Mouse (Mus musculus) liver, embryonic 14.5 days (tissue): ENCODE results near the gene Tfb1m.

Source experiments
- CTCF ChIP-seq: IDR thresholded peaks from 2 replicates; pipeline ENCODE4 v1.5.1; 2016; ENCODE audit warnings: antibody characterized with exemption, low read depth, control low read depth
- EP300 ChIP-seq: IDR thresholded peaks from 2 replicates; pipeline ENCODE4 v1.6.1; 2016; ENCODE audit warnings: antibody characterized with exemption, low read depth

DNA sequence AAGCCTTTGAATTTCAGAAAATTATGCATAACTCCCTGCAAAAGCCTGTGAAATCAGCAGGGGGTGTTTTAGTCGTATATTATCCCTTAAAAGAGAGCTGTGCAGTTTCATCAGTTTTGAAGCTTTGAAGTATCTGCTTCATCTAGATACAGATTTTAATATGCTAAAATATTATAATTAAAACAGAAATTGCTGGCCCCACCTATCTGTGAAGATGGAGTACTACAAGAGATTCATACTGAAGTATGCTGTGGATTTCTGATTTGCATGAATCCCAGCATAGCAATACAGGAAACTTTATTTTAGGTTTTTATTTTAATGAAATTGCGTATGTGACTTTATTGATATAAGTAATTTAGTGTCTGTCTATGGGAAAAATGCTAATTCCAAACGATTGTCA, 3.0 kb upstream of the Tfb1m start:
- TF ChIP-seq CTCF (peak; percentile 29; the same call in 1 of the 2 replicates), EP300 (no peak)
